Mouse (Mus musculus) layer of hippocampus, adult 18-20 months (tissue): ENCODE results near the gene Asb8. TPM values are rescaled to one million over a fixed set of nuclear protein-coding genes. Genes with fewer than 3 reads are reported as not detected.
A peak's percentile ranks its signal among the peaks of the same experiment; 100 is the strongest.

Experiments used
- DNase-seq, 2 experiments: peaks; one replicate each; pipeline ENCODE4 v3.0.0; 2022; ENCODE audit warnings: low spot score in 2 of 2
- total RNA-seq, 2 experiments: library from RNA; stranded (reverse); gene quantifications; 2 replicates each; pipeline ENCODE4 v1.2.3; 2021

Asb8 gene
- total RNA-seq, 2 experiments from 2014 or later = 53.7 to 54.8 TPM

DNA sequence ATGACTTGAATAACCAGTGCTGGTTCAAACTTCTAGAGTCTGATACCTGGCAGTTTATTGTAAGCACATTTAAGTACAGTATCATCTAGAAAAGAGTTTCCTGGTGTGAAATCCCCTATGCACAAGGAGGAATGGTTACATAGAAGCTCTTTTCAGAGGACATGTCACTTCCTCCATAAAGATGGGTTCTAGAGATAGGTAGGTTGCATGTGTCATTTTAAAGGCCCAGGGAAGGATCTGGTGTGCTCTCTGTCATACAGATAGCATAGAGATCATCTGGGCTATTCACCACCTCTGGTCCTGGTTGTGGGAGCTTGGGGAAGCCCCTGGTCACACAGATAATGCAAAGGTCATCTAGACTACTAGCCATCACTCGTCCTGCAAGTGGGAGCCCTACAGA, 8.2 kb downstream of the Asb8 start:
- no peak for DNase-seq

- no peak for DNase-seq
These were observed 9.5 kb downstream of the Asb8 start for GRCm38 (mm10) chr15:98155944-98156343.

DNA sequence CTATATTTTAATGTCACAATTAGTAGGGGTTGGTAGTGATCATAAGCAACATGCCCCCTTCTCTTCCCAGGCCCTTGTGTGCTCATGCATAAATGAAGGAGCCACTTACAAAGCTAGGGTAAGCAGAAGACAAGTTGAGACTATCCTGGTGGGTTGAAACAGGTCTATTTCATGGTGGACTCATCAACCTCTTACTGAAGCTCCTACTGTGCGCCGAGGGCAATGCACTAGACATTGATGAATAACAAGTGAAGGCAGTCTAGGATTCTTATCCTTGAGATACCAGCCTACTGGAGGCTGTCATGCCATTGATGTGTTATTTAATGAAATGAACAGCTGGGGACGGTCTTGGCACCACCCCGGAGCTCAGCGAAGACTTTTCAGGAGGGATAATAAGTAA, 10.2 kb downstream of the Asb8 start:
- DNase-seq = no peak

GRCm38 (mm10) chr15:98154631-98155030, 10.8 kb downstream of the Asb8 start:
- no peak for DNase-seq

- no peak for DNase-seq
These were observed 11.3 kb downstream of the Asb8 start for GRCm38 (mm10) chr15:98154146-98154545.

DNA sequence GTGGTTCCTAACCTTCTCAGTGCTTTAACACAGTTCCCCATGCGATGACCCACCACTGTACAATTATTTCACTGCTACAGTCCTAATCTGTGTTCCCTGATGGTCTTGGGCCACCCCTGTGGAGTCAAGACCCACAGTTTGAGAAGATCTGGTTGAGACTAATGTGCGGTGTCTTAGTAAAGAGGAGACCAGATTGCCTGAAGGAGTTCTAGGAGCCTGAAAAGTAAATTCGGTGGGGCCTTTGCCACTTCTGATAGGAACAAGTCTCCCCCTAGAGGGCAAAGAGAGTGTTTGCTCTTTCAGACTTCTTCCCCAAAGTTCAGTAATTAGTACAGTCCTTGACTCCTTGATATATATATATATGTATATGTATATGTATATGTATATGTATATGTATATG, 11.8 kb downstream of the Asb8 start:
- peak in 1 of 2 experiments; percentile 53 for DNase-seq

- DNase-seq = no peak
These were observed 12.5 kb downstream of the Asb8 start for GRCm38 (mm10) chr15:98152916-98153315.

DNA sequence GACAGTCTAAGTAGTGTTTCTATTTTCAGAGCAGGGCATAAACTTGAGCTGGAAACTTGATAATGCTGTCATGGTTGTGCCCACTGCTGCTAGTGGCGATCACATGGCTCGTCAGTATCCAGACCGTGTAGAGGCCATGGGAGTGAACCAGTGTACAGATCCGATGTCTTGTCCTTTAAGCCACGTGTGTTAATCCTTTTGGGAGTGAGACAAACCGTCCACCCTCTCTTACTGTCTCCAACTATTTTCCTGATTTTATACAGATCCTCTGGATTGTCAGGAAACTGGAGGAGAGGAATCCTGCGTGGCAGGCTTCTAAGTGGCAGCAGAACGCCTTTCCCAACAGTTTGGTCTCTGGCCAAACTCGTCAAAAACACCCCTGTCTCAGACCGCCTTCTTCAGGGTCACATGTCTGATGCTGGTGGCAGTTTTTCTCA, 16.2 kb downstream of the Asb8 start:
- no peak for DNase-seq

GRCm38 (mm10) chr15:98148356-98148755, 17.1 kb downstream of the Asb8 start:
- no peak for DNase-seq

GRCm38 (mm10) chr15:98145559-98146181, 19.8 kb downstream of the Asb8 start:
- peak; percentile 90 to 96 for DNase-seq

GRCm38 (mm10) chr15:98144861-98145507, 20.4 kb downstream of the Asb8 start:
- DNase-seq = no peak

GRCm38 (mm10) chr15:98142515-98142914, 22.9 kb downstream of the Asb8 start:
- peak in 1 of 2 experiments; percentile 67 for DNase-seq

- DNase-seq = no peak
These were observed 24.6 kb downstream of the Asb8 start for GRCm38 (mm10) chr15:98140809-98141208.

DNA sequence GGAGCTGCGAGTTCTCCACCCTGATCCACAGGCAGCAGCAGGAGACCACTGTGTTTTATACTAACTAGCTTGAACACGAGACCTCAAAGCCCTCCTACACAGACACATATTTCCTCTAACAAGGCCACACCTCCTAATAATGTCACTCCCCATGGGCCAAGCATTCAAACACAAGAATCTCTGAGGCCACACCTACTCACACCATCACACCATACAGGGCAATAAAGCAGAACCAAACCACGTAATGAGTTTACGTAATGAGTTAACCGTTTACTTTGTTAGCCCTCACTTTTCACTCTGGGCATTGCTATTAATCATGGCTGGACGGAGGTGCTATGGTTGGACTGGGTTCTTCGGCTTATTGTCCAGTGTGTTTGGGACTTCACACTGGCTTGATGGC, 25.7 kb downstream of the Asb8 start:
- no peak for DNase-seq

GRCm38 (mm10) chr15:98136871-98137270, 28.6 kb downstream of the Asb8 start:
- no peak for DNase-seq

GRCm38 (mm10) chr15:98135671-98136070, 29.8 kb downstream of the Asb8 start:
- DNase-seq = no peak

DNA sequence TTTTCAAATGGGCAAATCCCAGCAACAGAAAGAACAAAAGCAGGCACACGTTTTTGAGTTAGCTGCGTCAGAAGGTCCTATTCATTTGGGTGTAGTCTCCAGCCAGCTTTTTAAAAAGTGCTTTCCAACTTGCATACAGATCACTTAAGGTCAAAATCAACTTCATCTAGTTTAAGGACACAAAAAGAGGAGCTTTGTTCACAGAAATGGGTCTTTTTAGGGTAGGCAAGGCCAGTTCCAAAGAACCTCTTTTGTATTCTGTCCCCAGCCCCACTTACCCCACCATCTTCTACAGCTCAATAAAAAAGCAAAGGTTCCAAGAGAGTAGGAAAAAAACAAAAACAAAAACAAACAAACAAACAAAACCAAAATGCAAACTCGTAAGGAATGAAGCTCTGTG, 30.8 kb downstream of the Asb8 start:
- DNase-seq = no peak

DNA sequence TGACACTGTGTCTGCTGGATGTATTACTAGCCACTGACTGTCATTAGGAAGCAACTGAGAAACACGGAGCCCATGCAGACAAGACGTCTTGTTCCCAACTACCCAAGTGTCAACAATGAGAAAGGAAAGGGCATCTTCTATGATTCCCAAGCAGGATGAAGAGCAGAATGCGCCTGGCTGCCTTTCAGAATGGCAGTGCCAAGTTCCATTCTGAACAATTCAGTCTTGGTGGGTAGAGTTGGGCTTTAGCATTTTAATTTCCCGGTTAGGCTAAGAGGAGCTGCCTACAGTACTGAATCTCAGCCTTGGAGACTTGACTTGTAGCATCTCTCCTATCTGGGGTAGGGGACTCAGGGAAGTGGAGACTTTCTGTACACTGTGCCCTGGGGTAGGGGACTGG, 31.4 kb downstream of the Asb8 start:
- DNase-seq = peak in 1 of 2 experiments; percentile 66

- DNase-seq = no peak
These were observed 32.0 kb downstream of the Asb8 start for GRCm38 (mm10) chr15:98133471-98133870.

DNA sequence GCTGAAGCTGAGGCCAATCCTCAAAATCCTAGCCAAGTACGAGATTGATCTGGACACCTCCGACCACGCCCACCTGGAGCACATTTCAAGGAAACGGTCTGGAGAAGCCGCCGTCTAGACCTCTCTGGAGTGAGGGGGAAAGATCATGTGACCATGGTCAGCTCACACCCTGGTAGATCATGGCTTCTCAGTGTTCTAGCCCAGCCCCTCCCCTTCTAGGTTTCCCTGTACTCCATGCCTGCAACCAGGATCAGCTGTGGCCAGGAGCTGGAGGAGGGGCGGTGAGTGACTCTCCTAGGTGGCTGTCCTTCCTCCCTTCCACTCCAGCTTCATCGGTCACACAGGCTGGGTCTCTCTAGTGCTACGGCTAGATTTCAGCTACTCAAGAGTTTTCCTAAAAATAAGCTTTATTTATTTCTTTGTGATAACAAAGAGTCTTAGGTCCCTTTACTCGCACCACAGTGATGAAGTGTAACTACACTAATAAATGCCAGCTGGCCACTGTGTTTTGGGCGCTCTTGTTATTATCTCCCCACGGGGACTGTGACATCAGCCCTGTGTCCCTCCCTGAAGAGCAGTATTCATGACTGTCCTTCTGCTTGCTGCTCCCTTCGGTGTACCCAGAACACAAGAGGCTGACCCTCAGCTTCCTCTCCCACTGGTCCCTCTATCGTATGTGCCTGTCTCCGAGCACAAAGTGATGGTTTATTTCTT, 33.3 kb downstream of the Asb8 start:
- no peak for DNase-seq

- DNase-seq = no peak
These were observed 34.0 kb downstream of the Asb8 start for GRCm38 (mm10) chr15:98131451-98131850.

DNA sequence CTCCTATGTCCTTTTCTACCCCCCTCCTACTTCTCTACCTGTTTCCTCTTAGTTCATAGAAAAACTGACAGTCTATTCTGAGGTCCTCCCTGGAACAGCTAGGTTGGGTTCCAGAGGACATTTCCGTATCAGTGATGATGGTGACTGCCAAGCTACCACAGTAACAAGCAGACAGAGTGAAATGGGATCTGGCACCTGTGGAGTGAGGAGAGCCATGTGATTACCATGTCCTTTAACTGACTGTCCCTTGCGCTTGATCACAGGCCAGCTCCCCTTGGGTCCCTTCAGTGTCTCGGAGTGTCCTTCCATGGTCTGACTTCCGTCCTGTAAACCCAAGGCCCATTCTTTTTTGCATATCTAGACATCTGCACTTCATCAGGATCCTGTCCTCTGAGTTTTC, 34.4 kb downstream of the Asb8 start:
- no peak for DNase-seq
